Mouse (Mus musculus): ENCODE data around the gene Gm28557.

DNA sequence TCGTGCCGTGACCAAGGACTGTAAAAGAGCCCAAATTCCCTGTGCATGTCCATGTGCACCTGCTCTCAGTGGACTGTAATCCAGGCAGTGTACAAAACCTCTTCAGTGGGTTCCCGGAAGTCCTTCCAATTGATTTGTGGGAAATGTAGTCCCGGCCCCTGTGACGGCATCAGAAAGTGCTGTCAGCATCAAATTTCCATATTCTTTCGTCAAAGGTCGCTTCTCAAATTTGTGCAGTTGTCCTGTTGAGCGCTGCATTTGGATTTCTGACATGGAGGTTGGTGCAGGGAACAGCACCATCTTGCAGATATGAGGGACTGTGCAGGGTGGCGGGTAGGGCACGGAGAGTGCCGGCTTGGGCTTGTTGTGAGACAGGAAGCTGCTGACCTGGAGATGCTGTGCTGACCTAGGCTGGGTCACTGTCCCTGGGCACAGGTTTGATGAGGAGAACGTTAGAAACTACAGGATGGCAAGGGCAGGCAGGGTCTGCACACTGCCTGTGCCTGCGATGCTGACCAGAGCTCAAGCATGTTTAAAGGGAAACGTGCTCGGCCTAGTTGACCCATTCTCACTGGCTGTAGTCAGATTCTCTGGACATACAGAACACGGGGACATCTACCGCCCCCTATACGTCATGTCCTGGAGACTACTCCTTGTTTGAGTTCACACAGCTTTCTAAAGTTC is 19.8 kb upstream of the Gm28557 start:
- no peak for TF ChIP-seq CTCF (IDR thresholded peaks at IDR 0.05; ENCODE audit: extremely low read depth, insufficient read length, insufficient replicate concordance, low read depth, low read length)
- TF ChIP-seq POLR2A (IDR thresholded peaks at IDR 0.05; ENCODE audit: low read depth, low read length): no peak
